ENCODE assay signal across 15 mouse cellular contexts in the genomic region with DNA sequence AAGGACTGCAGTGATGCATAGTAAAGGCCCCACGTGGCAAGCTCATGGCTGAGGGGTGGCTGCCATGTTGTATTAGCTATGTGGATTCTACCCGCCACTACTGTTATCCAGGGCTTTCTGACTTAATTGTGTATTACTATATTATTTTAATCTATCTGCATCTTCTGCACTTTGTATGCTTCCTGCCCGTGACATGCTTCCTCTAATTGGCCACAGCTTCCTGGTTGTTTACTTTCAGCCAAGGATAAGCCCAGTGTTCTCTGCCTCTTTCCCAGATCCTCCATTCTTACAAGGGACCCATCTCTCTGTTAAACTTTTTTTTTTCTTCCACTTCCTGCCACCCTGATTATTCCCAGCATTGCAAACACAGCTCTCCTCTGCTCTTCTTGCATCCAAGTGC. TPM values are rescaled to one million over a fixed set of nuclear protein-coding genes. Genes with fewer than 3 reads are reported as not detected.
"Had no signal": no experiment of that assay in that cellular context is flagged by ENCODE, and none has a peak within 500 bp of the region (broad histone marks: within the 10 kb centered on the region; RNA-seq: fewer than 3 reads in every experiment).

No protein-coding gene starts in this region.

- H3K27ac ChIP-seq: kidney, postnatal 0 days; limb, embryonic 13.5 days; liver, embryonic 13.5 days; stomach, embryonic 15.5 days had no signal

- H3K36me3 ChIP-seq: limb, embryonic 13.5 days; liver, embryonic 13.5 days; stomach, embryonic 15.5 days had no signal

- H3K9me3 ChIP-seq: limb, embryonic 13.5 days; liver, embryonic 13.5 days; stomach, embryonic 15.5 days had no signal

- H3K4me2 ChIP-seq: limb, embryonic 13.5 days; liver, embryonic 13.5 days; midbrain, embryonic 11.5 days; stomach, embryonic 15.5 days had no signal

- H3K9ac ChIP-seq: limb, embryonic 13.5 days; liver, embryonic 13.5 days; stomach, embryonic 15.5 days had no signal

- H3K4me1 ChIP-seq: liver, embryonic 13.5 days had no signal

- DNase-seq: kidney, adult 8-10 months; kidney, postnatal 36 days; left cerebral cortex, postnatal 4 days; liver, embryonic 13.5 days; lung, adult 2 months; lung, postnatal 10 days; lung, postnatal 4 days; right cerebral cortex, postnatal 14 days; thymus, postnatal 36 days had no signal

- H3K27me3 ChIP-seq: limb, embryonic 13.5 days; liver, embryonic 13.5 days; megakaryocyte, embryonic 14.5 days; stomach, embryonic 15.5 days had no signal

- H3K4me3 ChIP-seq: limb, embryonic 13.5 days; liver, embryonic 13.5 days; megakaryocyte, embryonic 14.5 days; stomach, embryonic 15.5 days had no signal

RNA-seq across cellular contexts. Expression of a gene that starts 32.0 kb away (rescaled TPM):
- total RNA-seq: midbrain, postnatal 0 days had no signal
